ENCODE assay signal across 9 mouse cellular contexts in genomic region chr16:37812474-37812886, GRCm38 (mm10). TPM values are rescaled to one million over a fixed set of nuclear protein-coding genes. Genes with fewer than 3 reads are reported as not detected.
DNase-seq lines count a peak whose midpoint lies in the region; ATAC-seq and TF ChIP-seq lines count a peak whose summit lies in the region.
"Had no signal": no experiment of that assay in that cellular context is flagged by ENCODE, and none has a peak within 500 bp of the region (broad histone marks: within the 10 kb centered on the region; RNA-seq: fewer than 3 reads in every experiment).

No protein-coding gene starts in this region.

- DNase-seq in 3T3-L1 (ENCODE audit: low read depth, low spot score) (peak; percentile 61), ES-CJ7 (ENCODE audit: low read depth, low spot score) (peak; percentile 67)
- DNase-seq in cerebellum, postnatal 25 days, result peak; percentile 77 to 81
- DNase-seq in heart, postnatal 0 days (ENCODE audit: low spot score), result peak; percentile 75
- DNase-seq in kidney, postnatal 36 days, result peak; percentile 46 to 65
- DNase-seq in liver, postnatal 0 days, result no peak
- no peak for DNase-seq in gastrocnemius, postnatal 4 days (ENCODE audit: low spot score in 2 of 2)

- H3K4me1 ChIP-seq in heart, postnatal 0 days (ENCODE audit: control insufficient read depth, insufficient read depth), result peaks cover 48% of the 10 kb centered on the region
- no peaks in the 10 kb centered on the region for H3K4me1 ChIP-seq in liver, postnatal 0 days (ENCODE audit: insufficient read depth)
- H3K4me1 ChIP-seq in stomach, embryonic 14.5 days (ENCODE audit: control insufficient read depth, insufficient read depth, low read length), result peaks cover 32% of the 10 kb centered on the region

- ATAC-seq in heart, postnatal 0 days (ENCODE audit: insufficient read depth, low read depth), result peak; percentile 57
- ATAC-seq in liver, postnatal 0 days, result no peak
- peak; percentile 34 for ATAC-seq in stomach, embryonic 14.5 days (ENCODE audit: insufficient number of reproducible peaks, insufficient read depth, low FRiP score, low read depth)

- TF ChIP-seq EP300 in heart, postnatal 0 days (IDR thresholded peaks at IDR 0.05; ENCODE audit: low read depth), result no peak
- TF ChIP-seq EP300 in liver, postnatal 0 days (IDR thresholded peaks at IDR 0.05; ENCODE audit: low read depth), result no peak

- peak overlapping the region; percentile 14; the same call in 1 of the 2 replicates for H3K4me2 ChIP-seq in heart, postnatal 0 days (ENCODE audit: low read depth, low read length)
- no peak overlapping the region for H3K4me2 ChIP-seq in liver, postnatal 0 days (ENCODE audit: low read depth, low read length)
- no peak overlapping the region for H3K4me2 ChIP-seq in stomach, embryonic 14.5 days (replicated peaks; ENCODE audit: low read depth, low read length)

- peak; percentile 61 for TF ChIP-seq CTCF in heart, postnatal 0 days (IDR thresholded peaks at IDR 0.05; ENCODE audit: low read depth)
- peak; percentile 54 for TF ChIP-seq CTCF in liver, postnatal 0 days (IDR thresholded peaks at IDR 0.05; ENCODE audit: low read depth)

- no peak overlapping the region for H3K9ac ChIP-seq in heart, postnatal 0 days (replicated peaks; ENCODE audit: low read depth, low read length)
- H3K9ac ChIP-seq in liver, postnatal 0 days (replicated peaks), result no peak overlapping the region
- H3K9ac ChIP-seq in stomach, embryonic 14.5 days (replicated peaks; ENCODE audit: low read depth, low read length), result no peak overlapping the region

- peaks cover 22% of the 10 kb centered on the region for H3K36me3 ChIP-seq in heart, postnatal 0 days (replicated peaks; ENCODE audit: control insufficient read depth, insufficient read depth, low read length)
- no peaks in the 10 kb centered on the region for H3K36me3 ChIP-seq in liver, postnatal 0 days (replicated peaks; ENCODE audit: insufficient read depth, low read length)
- H3K36me3 ChIP-seq in stomach, embryonic 14.5 days (ENCODE audit: control insufficient read depth, insufficient read depth, low read length), result peaks cover 14% of the 10 kb centered on the region; the same call in 1 of the 2 replicates

- H3K4me3 ChIP-seq in heart, postnatal 0 days (ENCODE audit: low read depth, low read length), result no peak overlapping the region
- H3K4me3 ChIP-seq in liver, postnatal 0 days (ENCODE audit: low read depth, low read length), result no peak overlapping the region
- no peak overlapping the region for H3K4me3 ChIP-seq in stomach, embryonic 14.5 days (ENCODE audit: low read depth, low read length)
- H3K4me3 ChIP-seq: myocyte had no signal

- H3K9me3 ChIP-seq in heart, postnatal 0 days (replicated peaks; ENCODE audit: control insufficient read depth, low read length), result no peaks in the 10 kb centered on the region
- H3K9me3 ChIP-seq in liver, postnatal 0 days (ENCODE audit: low read length), result no peaks in the 10 kb centered on the region
- H3K9me3 ChIP-seq in stomach, embryonic 14.5 days (ENCODE audit: control insufficient read depth, low read depth, low read length), result no peaks in the 10 kb centered on the region

- H3K27ac ChIP-seq in heart, postnatal 0 days (ENCODE audit: low read depth), result peak overlapping the region; percentile 81
- no peak overlapping the region for H3K27ac ChIP-seq in liver, postnatal 0 days (ENCODE audit: low read depth)
- no peak overlapping the region for H3K27ac ChIP-seq in stomach, embryonic 14.5 days (ENCODE audit: low read length)

- 19% methylated on average over 9 of the region's 9 CpGs for WGBS in heart, postnatal 0 days
- 34% methylated on average over 9 of the region's 9 CpGs for WGBS in liver, postnatal 0 days (ENCODE audit: insufficient replicate concordance)
- 45% methylated on average over 9 of the region's 9 CpGs for WGBS in stomach, embryonic 14.5 days

- H3K27me3 ChIP-seq in heart, postnatal 0 days (ENCODE audit: control insufficient read depth, insufficient read depth, low read length), result no peaks in the 10 kb centered on the region
- H3K27me3 ChIP-seq in liver, postnatal 0 days (ENCODE audit: insufficient read depth, low read length), result no peaks in the 10 kb centered on the region
- no peaks in the 10 kb centered on the region for H3K27me3 ChIP-seq in stomach, embryonic 14.5 days (ENCODE audit: control insufficient read depth, insufficient read depth, low read length)

RNA-seq across cellular contexts. Expression of gene Fstl1, which starts 35.8 kb away (rescaled TPM):
- total RNA-seq in heart, postnatal 0 days (2014; rRNA removed; ENCODE audit: low replicate concordance), result 289 and 316 TPM in 2 replicates
- polyA plus RNA-seq in heart, postnatal 0 days (2015; fragmentation: Nextera tagmentation; extraction: Ambion mirVana), result 271 and 272 TPM in 2 replicates
- polyA plus RNA-seq in liver, postnatal 0 days (2015; fragmentation: Nextera tagmentation; extraction: Ambion mirVana), result 14.9 and 15.5 TPM in 2 replicates
- polyA plus RNA-seq in stomach, embryonic 14.5 days (2014; fragmentation: Nextera tagmentation; extraction: Ambion mirVana), result 519 and 542 TPM in 2 replicates
- total RNA-seq in gastrocnemius, postnatal 4 days (2021), result 100 to 1,000 TPM; 710 to 767 TPM

RNA-seq across cellular contexts. Expression of gene Gm36028, which starts 48.5 kb away (rescaled TPM):
- 3.7 and 8.4 TPM in 2 replicates for total RNA-seq in heart, postnatal 0 days (2014; rRNA removed; ENCODE audit: low replicate concordance)
- polyA plus RNA-seq in heart, postnatal 0 days (2015; fragmentation: Nextera tagmentation; extraction: Ambion mirVana), result 3.5 and 4.2 TPM in 2 replicates
- 0.09 TPM in 1 of 2 replicates, not detected in the other for polyA plus RNA-seq in liver, postnatal 0 days (2015; fragmentation: Nextera tagmentation; extraction: Ambion mirVana)
- polyA plus RNA-seq in stomach, embryonic 14.5 days (2014; fragmentation: Nextera tagmentation; extraction: Ambion mirVana), result not detected in 2 replicates
- not detected for total RNA-seq in gastrocnemius, postnatal 4 days (2021)

RNA-seq across cellular contexts. Expression of gene Lrrc58, which starts 55.7 kb away (rescaled TPM):
- total RNA-seq in heart, postnatal 0 days (2014; rRNA removed; ENCODE audit: low replicate concordance), result 57.6 and 69.2 TPM in 2 replicates
- polyA plus RNA-seq in heart, postnatal 0 days (2015; fragmentation: Nextera tagmentation; extraction: Ambion mirVana), result 23.7 and 24.2 TPM in 2 replicates
- 10.8 and 11.6 TPM in 2 replicates for polyA plus RNA-seq in liver, postnatal 0 days (2015; fragmentation: Nextera tagmentation; extraction: Ambion mirVana)
- polyA plus RNA-seq in stomach, embryonic 14.5 days (2014; fragmentation: Nextera tagmentation; extraction: Ambion mirVana), result 61.2 and 64.2 TPM in 2 replicates
- 10 to 100 TPM; 65.5 to 68.2 TPM for total RNA-seq in gastrocnemius, postnatal 4 days (2021)

Comparison
In these comparisons a context has a peak if more than half of its experiments do, and no peak if none do; other contexts are left out.
1. DNase-seq: peak in 3T3-L1 (single experiment), ES-CJ7 (single experiment), cerebellum, postnatal 25 days (2 of 2), heart, postnatal 0 days (single experiment) and kidney, postnatal 36 days (2 of 2); none in liver, postnatal 0 days (single experiment) and gastrocnemius, postnatal 4 days (0 of 2).
2. RNA of gene Fstl1, which starts 35.8 kb away (polyA plus RNA-seq): 519 to 542 TPM in stomach, embryonic 14.5 days and 271 to 272 TPM in heart, postnatal 0 days; 14.9 to 15.5 TPM in liver, postnatal 0 days; every median in the first group is over 10 times any median in the second.